In genomic region chr4:126620349-126620874, GRCm38 (mm10) we compare ENCODE assay signal across 11 mouse cellular contexts. TPM values are rescaled to one million over a fixed set of nuclear protein-coding genes. Genes with fewer than 3 reads are reported as not detected.
DNase-seq lines count a peak whose midpoint lies in the region; ATAC-seq and TF ChIP-seq lines count a peak whose summit lies in the region.
"Had no signal": no experiment of that assay in that cellular context is flagged by ENCODE, and none has a peak within 500 bp of the region (broad histone marks: within the 10 kb centered on the region; RNA-seq: fewer than 3 reads in every experiment).

No protein-coding gene starts in this region.

- peak overlapping the region; percentile 74 for H3K4me3 ChIP-seq in E14TG2a.4 (replicated peaks; ENCODE audit: low read length)
- H3K4me3 ChIP-seq in hindbrain, embryonic 10.5 days = peak overlapping the region; percentile 44
- H3K4me3 ChIP-seq in liver, postnatal 0 days (ENCODE audit: low read depth, low read length) = 0 out of 2 replicates have a peak overlapping the region, but pooled peaks have one; percentile 4

- H3K36me3 ChIP-seq in E14TG2a.4 (ENCODE audit: insufficient read depth, low read length) = no peaks in the 10 kb centered on the region
- no peaks in the 10 kb centered on the region for H3K36me3 ChIP-seq in hindbrain, embryonic 10.5 days
- H3K36me3 ChIP-seq in liver, postnatal 0 days (replicated peaks; ENCODE audit: insufficient read depth, low read length) = no peaks in the 10 kb centered on the region

- ATAC-seq in liver, postnatal 0 days = no peak

- H3K27ac ChIP-seq in hindbrain, embryonic 10.5 days = peak overlapping the region; percentile 89
- no peak overlapping the region for H3K27ac ChIP-seq in liver, postnatal 0 days (ENCODE audit: low read depth)
- H3K27ac ChIP-seq: liver, embryonic 14.5 days had no signal

- peaks cover 70% of the 10 kb centered on the region for H3K27me3 ChIP-seq in E14TG2a.4 (ENCODE audit: insufficient read depth, low read length)
- peaks cover 96% of the 10 kb centered on the region for H3K27me3 ChIP-seq in hindbrain, embryonic 10.5 days (ENCODE audit: insufficient read depth, poor library complexity, severe bottlenecking)
- peaks cover 19% of the 10 kb centered on the region for H3K27me3 ChIP-seq in liver, postnatal 0 days (ENCODE audit: insufficient read depth, low read length)

- peaks cover 22% of the 10 kb centered on the region for H3K4me1 ChIP-seq in E14TG2a.4 (replicated peaks; ENCODE audit: low read depth, low read length)
- H3K4me1 ChIP-seq in hindbrain, embryonic 10.5 days (replicated peaks) = peaks cover 19% of the 10 kb centered on the region
- peaks cover 4% of the 10 kb centered on the region; the same call in 1 of the 2 replicates for H3K4me1 ChIP-seq in liver, postnatal 0 days (ENCODE audit: insufficient read depth)

- WGBS in hindbrain, embryonic 10.5 days = 19% methylated on average over 13 of the region's 13 CpGs
- WGBS in liver, postnatal 0 days (ENCODE audit: insufficient replicate concordance) = 22% methylated on average over 13 of the region's 13 CpGs

- H3K9me3 ChIP-seq in E14TG2a.4 (ENCODE audit: low read length) = no peaks in the 10 kb centered on the region
- no peaks in the 10 kb centered on the region for H3K9me3 ChIP-seq in hindbrain, embryonic 10.5 days
- H3K9me3 ChIP-seq in liver, postnatal 0 days (ENCODE audit: low read length) = no peaks in the 10 kb centered on the region

- no peak for TF ChIP-seq EP300 in liver, postnatal 0 days (IDR thresholded peaks at IDR 0.05; ENCODE audit: low read depth)

- H3K9ac ChIP-seq in liver, postnatal 0 days (replicated peaks) = no peak overlapping the region
- H3K9ac ChIP-seq: liver, embryonic 14.5 days had no signal

- no peak for TF ChIP-seq CTCF in E14TG2a.4 (conservative IDR thresholded peaks at IDR 0.05; ENCODE audit: low read length)
- no peak for TF ChIP-seq CTCF in liver, postnatal 0 days (IDR thresholded peaks at IDR 0.05; ENCODE audit: low read depth)

- H3K4me2 ChIP-seq in liver, postnatal 0 days (ENCODE audit: low read depth, low read length) = peak overlapping the region; percentile 35

- DNase-seq in embryo, embryonic 10 days (ENCODE audit: low spot score) = peak; percentile 24
- no peak for DNase-seq in embryo, embryonic 10.5 days (ENCODE audit: low spot score)
- DNase-seq in hindbrain, embryonic 10.5 days (ENCODE audit: low spot score) = no peak
- no peak for DNase-seq in liver, postnatal 0 days
- no peak for DNase-seq in adrenal gland, adult 2 months
- DNase-seq in spleen, adult 18-20 months = no peak
- DNase-seq in thymus, postnatal 4 days = no peak
- DNase-seq: cerebellum, postnatal 25 days; right cerebral cortex, postnatal 14 days had no signal

RNA-seq across cellular contexts. Expression of gene 5730409E04Rik, which starts 10.8 kb away (rescaled TPM):
- 2.3 and 2.4 TPM in 2 replicates for polyA plus RNA-seq in hindbrain, embryonic 10.5 days (2016; fragmentation: Nextera tagmentation; extraction: Ambion mirVana)
- polyA plus RNA-seq in liver, postnatal 0 days (2015; fragmentation: Nextera tagmentation; extraction: Ambion mirVana) = 0.34 and 0.41 TPM in 2 replicates
- 10 to 100 TPM in 1 of 2 experiments, 1 to 10 TPM in 1; 8.1 to 19.0 TPM for total RNA-seq in adrenal gland, adult 2 months (2021)
- polyA plus RNA-seq in adrenal gland, adult 2 months (2012; rRNA removed) = 19.3 and 20.7 TPM in 2 replicates

RNA-seq across cellular contexts. Expression of gene Psmb2, which starts 57.0 kb away (rescaled TPM):
- polyA plus RNA-seq in hindbrain, embryonic 10.5 days (2016; fragmentation: Nextera tagmentation; extraction: Ambion mirVana) = 581 and 598 TPM in 2 replicates
- polyA plus RNA-seq in liver, postnatal 0 days (2015; fragmentation: Nextera tagmentation; extraction: Ambion mirVana) = 218 and 239 TPM in 2 replicates
- 100 to 1,000 TPM; 159 to 189 TPM for total RNA-seq in adrenal gland, adult 2 months (2021)
- 133 and 175 TPM in 2 replicates for polyA plus RNA-seq in adrenal gland, adult 2 months (2012; rRNA removed)

Comparison
In these comparisons a context has a peak if more than half of its experiments do, and no peak if none do; other contexts are left out.
1. H3K4me3 ChIP-seq: peak in every context shown above with its lines; median percentile 74 in E14TG2a.4; 44 in hindbrain, embryonic 10.5 days; 4 in liver, postnatal 0 days.